Mouse (Mus musculus) adrenal gland, postnatal 36 days (tissue): ENCODE measurements around the gene Lzts2. TPM values are rescaled to one million over a fixed set of nuclear protein-coding genes. Genes with fewer than 3 reads are reported as not detected.

ENCODE experiments used
- DNase-seq, 2 experiments: peaks; one replicate each; pipeline ENCODE4 v3.0.0; 2021; ENCODE audit warnings: mixed read lengths in 1 of 2
- total RNA-seq, 2 experiments: library from RNA; stranded (reverse); gene quantifications; 2 replicates each; pipeline ENCODE4 v1.2.3; 2021

Gene Lzts2
- total RNA-seq, 2 experiments from 2014 or later: 90.4 to 95.6 TPM

DNA sequence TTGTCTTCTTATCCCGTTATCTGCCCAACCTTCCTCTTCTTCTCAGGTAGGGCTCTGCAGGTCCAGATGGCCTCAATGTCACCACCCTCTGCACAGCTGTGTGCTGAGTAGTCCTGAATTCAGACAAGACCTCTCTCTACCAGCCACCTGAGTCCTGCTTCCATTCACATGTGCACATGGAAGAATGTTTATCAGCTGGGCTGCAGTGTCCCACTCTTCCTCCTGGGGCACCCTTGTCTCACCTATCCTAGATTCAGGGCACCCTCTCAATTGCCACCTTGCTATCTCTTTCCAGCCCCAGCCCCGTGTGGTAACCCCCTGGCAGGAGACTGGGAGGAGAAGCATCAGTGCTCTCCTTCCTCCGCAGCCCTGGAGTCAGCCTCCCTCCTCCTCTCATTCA lies 11.9 kb upstream of the Lzts2 start:
- DNase-seq: no peak

GRCm38 (mm10) chr19:45003740-45004516 lies 10.3 kb upstream of the Lzts2 start:
- DNase-seq: no peak

GRCm38 (mm10) chr19:45005444-45005843 lies 8.8 kb upstream of the Lzts2 start, which contains the start of gene Twnk:
Gene Twnk, plus strand, starts transcription at chr19:45005663.
- peak; percentile 71 to 83 for DNase-seq

DNA sequence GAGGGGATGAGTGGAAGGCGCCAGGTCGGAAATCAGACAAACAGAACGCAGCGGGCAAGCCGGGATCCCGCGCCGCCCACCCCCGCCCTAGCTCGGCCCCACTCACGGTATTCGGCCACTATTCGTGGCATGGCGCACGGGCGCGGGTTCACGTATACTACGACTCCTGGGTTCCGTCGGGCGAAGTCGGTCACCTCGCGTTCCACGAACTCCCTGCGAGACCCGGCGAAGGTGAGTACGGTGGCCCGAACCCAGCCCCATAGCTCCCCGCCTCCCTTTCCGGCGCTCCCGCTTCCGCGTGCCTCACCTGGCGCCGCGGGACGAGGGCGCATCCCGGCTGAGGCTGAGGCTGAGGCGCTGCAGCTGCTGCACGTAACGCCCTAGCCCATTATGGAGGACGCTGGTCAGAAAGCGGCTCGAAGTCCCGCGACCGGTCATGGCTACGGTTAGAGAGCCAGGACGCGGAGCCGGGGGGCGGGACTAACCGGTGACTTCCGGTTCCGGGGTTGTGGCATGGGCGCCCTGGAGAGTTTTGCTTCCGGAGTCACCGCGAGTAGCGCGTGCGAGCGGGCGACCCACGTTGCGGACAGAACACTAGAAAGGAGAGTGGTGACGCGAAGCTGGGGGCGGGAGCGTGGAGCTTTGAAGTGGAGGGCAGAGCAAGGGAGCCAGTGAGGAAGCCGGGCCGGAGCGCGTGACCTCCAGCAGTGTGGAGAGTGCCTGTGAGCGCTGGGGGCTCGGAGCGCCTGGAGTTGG lies 8.1 kb upstream of the Lzts2 start, which contains the start of gene Mrpl43:
Gene Mrpl43 (minus strand): TSS at position 486 of the 756 bp plus-strand sequence.
- peak; percentile 99 for DNase-seq

DNA sequence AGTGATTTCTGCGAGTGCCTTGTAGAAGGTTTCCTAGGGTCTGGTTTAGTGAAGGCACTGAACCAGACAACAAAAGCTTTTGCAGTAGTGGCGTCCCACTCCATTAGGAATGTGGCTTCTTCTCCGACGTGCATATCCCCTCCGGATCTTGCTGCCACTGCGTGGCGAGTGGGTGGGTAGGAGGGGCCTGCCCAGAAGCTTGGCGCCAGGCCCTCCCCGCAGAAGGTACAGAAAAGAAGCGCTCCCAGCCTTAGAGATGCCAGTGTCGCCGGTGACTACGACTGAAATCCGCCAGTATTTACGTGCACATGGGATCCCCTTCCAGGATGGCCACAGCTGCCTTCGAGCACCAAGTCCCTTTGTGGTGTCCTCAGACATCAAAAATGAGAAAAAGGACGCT lies 7.2 kb upstream of the Lzts2 start:
- DNase-seq: no peak

DNA sequence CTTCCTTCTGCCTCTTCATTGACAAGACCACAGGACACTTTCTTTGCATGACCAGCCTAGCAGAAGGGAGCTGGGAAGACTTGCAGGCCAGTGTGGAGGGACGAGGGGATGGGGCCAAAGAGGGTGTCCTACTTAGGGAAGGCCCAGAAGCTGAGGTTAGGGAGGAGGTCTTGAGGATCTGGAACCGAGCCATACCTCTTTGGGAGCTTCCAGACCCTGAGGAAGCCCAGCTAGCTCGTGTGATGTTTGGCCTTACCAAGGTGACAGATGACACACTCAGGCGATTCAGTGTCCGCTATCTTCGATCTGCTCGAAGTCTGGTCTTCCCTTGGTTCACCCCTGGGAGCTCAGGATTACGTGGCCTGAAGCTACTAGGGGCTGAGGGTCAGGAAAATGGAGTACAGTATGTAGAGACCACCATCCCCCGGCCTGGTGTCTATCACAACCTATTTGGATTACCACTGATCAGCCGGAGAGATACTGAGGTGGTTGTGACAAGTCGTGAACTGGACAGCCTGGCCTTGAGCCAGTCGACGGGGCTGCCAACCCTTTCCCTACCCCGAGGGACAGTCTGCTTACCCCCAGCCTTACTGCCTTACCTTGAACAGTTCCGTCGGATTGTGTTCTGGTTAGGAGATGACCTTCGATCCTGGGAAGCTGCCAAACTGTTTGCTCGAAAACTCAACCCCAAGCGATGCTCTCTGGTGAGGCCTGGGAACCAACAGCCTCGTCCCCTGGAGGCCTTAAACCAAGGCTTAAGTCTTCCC lies 6.6 kb upstream of the Lzts2 start:
- DNase-seq: peak; percentile 72 to 85

DNA sequence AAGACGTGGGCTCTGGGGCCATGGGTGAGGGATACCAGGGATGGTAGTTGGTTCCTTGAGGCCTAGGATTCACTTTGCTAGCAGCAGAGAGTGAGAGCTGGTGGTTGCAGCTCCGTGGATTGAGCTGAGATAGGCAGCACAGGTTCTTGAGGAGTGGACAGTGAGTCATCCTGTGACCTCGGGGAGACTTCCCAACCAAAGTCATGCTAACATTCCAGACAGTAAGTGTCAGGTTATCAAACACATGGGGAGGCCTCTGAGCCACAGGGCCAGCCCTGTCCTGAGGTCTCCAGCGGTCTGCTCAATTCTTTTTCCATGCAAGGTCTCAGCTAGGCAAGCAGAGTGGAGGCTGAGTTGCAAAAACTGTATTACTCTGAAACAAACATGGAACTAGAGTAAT lies 3.6 kb upstream of the Lzts2 start:
- DNase-seq: peak; percentile 63 to 68

DNA sequence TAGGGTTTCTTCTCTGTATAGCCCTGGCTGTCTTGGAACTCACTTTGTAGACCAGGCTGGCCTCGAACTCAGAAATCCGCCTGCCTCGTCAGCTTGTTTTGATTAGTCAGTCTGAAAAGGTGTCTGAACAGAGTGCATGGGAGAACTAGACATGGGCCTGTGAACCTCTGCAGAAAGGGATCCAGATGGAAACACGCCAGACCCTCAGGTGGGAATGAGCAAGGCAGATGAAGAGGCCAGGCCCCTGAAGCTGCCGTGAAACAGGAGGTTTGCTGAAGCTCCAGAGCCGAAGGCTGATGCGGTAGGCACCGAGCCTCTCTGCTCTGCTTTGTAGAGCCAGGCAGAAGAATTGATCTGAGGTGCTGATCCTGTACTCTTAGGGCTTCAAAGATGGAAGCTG lies 2.0 kb upstream of the Lzts2 start:
- DNase-seq: no peak

DNA sequence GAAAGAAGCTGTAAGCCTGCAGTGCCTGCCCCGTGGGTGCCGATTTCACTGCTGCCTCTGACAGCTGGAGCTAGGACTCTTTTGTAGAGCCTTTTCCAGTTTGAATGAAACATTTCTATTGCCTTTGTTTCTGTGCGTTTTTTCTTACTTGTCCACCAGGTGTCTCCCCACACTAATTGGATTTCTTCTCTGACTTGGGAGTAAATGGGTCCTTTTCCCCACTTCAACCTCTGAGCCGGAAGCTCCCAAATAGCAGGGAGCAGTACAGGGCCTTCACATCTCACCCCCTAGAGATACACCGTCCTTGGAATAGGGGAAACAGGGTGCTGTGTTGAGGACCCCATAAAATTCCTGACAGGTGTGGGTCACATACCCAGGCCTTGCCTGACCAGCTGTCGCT lies 1.6 kb upstream of the Lzts2 start:
- DNase-seq: peak in 1 of 2 experiments; percentile 30

GRCm38 (mm10) chr19:45013581-45014225 lies 511 bp upstream of the Lzts2 start:
- peak in 1 of 2 experiments; percentile 2 for DNase-seq

- peak; percentile 76 to 89 for DNase-seq
These were observed 778 bp downstream of the Lzts2 start for GRCm38 (mm10) chr19:45014981-45015402.

GRCm38 (mm10) chr19:45015518-45016281 lies 1.5 kb downstream of the Lzts2 start:
- DNase-seq: peak; percentile 74 to 85

DNA sequence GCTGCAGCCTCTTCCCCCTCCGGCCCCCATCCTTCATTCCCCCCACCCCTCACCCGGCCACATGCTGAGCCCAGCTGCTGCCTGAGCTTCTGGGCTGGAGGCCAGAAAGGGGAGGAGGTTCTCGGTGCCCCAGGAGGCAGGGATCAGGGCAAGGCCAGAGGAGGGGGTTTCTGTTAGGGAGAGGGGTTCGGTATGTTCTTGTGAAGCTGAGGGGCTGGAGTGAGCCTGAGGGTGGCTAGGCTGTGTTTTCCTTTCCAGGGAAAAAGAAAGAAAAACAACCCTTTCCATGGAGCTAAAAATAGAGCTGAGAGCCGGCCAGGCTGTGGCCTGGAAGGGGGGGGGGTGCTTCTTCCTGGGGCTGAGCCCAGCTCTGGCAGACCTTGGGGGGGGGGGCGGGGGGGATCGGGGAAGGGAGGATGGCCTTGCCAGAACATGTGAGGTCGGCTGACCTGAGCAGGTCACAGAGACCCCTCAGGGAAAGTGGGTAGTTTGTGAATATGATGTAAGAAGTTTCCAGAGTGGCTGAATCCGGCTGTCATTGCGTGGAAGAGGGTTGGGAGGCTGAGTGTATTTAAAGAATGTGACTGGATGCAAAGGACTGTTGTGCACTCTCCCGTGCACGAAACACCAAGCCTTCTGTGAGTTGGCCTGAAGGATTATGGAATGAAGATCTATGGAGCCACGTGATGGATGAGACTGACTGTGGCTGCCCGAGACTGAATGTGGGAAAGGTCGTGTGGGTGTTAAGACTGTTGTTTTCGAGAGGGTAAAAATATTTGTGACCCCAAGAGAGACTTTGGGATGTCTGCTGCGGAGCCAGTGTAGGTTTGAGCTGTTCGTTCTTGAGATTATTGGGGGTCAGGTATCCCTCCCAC lies 2.4 kb downstream of the Lzts2 start:
- peak; percentile 87 to 90 for DNase-seq

DNA sequence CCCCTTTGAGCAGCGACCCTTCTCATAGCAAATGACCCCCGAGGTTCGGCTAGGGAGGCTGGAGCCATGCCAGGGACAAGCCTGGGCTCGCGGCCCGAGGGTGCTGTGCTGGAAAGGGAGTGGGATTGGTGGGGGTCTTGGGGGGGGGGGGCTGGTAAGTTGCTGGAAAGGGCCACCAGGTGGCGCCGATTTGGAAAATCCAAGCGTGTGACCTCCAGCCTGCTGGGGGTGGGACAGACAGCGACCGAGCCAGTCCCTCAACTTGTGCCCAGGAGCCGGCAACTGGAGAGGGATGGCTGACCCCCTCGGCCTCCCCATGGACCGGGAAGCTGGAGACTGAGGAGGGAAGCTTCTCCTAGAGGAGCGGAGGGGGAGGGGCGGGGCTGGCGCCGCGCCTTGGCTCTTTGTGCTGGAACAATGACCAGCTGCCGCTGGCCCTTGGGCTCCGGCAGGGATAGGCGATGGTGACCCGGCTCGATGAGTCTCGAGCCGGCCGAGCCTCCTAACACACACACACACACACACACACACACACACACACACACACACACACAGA lies 3.1 kb downstream of the Lzts2 start:
- DNase-seq: peak; percentile 81 to 87

GRCm38 (mm10) chr19:45017909-45018308 lies 3.7 kb downstream of the Lzts2 start:
- DNase-seq: peak; percentile 95 to 96

GRCm38 (mm10) chr19:45018351-45018831 lies 4.2 kb downstream of the Lzts2 start:
- peak in 1 of 2 experiments; percentile 49 for DNase-seq

DNA sequence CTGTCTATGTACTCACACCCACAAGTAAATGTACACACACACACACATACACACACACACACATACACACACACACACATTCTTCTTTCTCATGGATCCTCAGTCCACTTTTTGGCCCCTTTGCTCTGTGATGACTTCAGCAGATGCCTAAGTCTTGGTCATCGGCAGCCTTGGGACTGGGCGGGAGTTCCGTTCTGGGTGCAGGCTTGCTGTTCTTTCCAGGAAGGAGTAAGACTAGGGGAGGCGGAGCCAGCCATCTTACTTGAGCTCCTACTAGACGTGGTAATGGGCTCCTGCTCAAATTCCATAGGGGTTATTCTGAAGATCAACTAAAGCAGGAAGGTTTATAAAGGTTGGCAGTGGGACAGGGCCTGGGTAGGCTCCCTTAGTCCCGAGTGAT lies 6.1 kb downstream of the Lzts2 start:
- peak; percentile 85 to 86 for DNase-seq

DNA sequence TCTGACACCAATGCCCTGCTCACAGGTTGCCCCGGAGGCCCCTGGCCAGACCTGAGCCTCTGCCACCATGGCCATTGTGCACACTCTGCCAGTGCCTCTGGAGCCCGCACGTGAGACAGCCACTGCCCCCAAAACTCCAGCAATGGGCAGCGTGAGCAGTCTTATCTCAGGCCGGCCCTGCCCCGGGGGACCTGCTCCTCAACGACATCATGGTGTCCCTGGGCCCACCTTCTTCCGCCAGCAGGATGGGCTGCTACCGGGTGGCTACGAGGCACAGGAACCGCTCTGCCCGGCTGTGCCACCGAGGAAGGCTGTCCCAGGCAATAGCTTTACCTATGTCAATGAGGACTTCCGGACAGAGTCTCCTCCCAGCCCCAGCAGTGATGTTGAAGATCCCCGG lies 7.1 kb downstream of the Lzts2 start:
- DNase-seq: no peak

GRCm38 (mm10) chr19:45023993-45024392 lies 9.8 kb downstream of the Lzts2 start:
- DNase-seq: no peak

DNA sequence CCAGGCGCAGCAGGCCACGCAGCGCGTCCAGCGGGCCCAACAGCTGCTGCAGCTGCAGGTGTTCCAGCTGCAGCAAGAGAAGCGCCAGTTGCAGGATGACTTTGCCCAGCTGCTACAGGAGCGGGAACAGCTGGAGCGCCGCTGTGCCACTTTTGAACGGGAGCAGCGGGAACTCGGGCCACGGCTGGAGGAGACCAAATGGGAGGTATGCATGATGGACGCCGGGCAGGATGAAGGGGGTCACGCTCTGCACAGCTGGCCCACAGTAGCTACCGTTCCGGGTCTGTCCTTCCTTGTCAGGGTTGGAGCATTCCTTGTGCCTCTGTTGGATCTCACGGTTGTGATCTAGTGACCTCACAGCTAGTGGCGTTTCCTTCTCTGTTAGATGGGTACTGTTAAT lies 10.6 kb downstream of the Lzts2 start:
- DNase-seq: no peak
